Mouse (Mus musculus) embryo, embryonic 9.5 days (tissue): ENCODE measurements at regions not wholly inside any gene's neighbourhood (a gene's known extent, or its start where the extent isn't known, plus 50 kb on each side); places are given as distances from the start of the nearest gene placed in this dataset.

Experiments
- DNase-seq: peaks from one replicate; pipeline ENCODE4 v3.0.0-alpha.2; 2017; ENCODE audit errors: extremely low spot score

DNA sequence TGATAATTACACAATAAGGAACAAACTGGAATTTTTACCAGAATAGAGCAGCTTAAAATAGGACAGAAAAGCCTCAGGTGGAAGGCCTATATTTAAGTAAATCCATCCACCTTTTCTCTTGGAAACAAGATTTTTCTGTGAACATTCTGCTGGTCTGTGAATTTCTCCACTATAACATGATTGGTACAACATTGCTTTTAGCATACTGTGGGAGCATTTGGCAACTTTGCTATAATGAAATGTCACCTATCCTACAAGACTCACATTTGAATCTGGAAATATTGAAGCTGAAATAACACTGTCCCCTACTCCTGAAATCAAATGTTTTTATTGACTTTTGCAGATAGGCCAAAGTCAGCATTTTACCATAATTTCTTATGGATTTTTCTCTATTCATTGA is 607.0 kb upstream of the Steap1 start:
- DNase-seq, result no peak

DNA sequence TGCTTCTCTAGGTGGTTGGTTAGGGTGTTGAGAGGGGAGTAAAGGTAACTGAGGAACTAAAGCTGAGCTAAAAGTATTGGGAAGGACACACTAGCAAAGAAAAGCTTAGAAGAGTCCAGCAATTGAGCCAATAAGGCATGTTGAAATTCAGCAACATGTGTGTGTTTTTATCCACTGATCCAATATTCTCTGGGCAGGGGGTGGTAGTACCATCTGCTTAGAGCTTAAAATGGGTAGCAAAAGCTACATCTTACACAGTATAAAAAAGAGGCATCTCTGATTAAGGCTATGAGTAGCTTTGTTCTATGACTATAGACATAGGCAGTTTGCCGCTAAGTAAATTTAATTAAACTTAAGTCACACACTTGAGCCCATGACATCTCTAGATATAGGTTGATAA is 598.2 kb upstream of the Steap1 start:
- DNase-seq, result no peak

DNA sequence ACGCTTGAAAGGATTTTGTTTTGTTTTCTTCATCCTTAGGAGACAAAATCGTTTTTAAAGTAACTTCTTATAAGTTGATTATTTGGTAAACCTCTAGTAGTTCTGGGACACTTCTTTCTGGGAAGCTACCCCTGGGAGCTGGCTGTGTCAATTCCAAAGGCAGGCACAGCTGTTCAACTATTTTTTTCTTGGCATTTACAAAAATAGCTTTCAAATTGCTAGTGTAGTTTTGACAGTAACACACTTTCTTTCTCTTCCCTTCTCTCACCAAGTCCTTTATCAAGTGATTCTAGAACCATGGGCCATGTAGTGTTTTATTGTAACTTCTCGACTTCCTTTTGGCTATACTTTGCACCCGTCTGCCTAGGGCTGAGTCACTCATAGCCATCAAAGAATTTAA is 595.6 kb upstream of the Steap1 start:
- no peak for DNase-seq

DNA sequence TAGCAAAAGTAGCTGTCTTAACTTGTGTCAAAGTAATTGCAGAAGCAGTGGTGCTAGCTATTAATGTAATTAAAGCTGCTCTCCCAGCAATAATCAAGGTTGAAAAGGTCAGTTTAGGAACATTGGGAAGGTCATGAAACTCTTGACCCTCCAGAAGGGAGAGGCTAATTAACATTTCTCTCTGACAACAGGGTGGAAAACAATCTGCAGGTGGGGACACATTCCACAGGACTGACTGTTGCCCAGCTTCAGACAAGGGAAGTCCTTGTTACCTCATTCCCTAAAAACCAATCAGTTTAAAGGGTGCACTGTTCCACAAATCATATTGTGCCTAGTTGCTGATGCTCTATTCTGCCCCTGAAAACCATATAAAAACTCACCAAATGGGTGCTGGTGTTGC is 580.5 kb upstream of the Steap1 start:
- DNase-seq, result peak; percentile 7

DNA sequence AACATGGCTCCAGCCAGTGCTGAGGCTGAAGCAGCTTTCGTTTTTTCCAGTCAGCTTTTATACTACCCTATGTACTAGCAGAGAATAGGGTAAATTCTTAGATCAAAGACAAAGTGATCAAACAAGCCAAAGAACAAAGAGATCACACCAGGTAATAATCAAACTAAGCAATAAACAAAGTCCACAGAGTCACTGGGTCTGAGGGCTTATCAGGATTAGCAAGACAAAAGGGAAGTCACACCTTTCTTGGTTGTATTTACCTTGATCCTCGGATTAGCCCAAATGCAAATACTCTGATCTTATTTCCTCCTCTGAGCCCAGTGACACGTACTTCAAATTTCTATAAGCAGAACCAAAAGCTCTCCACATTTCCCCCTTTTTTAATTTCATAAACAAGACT is 579.4 kb upstream of the Steap1 start:
- DNase-seq, result no peak

DNA sequence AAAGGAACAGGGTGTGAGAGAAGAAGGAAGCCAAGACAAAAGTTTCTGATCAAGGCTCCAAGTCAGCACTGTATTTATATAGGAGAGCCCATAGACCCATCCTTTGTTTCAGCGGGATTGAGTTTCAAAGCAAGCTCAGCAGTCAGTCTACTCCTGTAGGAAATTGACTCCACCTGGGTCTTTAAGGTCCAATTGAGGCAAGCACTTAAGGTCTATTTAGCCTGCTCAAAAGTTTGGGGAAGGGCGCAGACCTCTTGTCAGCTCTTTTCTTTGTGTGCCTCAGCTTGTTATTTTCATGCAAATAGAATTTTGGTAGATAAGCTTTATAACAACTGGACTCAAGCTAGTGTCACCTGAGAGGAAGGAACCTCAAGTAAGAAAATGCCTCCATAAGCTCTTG is 549.4 kb upstream of the Steap1 start:
- no peak for DNase-seq

DNA sequence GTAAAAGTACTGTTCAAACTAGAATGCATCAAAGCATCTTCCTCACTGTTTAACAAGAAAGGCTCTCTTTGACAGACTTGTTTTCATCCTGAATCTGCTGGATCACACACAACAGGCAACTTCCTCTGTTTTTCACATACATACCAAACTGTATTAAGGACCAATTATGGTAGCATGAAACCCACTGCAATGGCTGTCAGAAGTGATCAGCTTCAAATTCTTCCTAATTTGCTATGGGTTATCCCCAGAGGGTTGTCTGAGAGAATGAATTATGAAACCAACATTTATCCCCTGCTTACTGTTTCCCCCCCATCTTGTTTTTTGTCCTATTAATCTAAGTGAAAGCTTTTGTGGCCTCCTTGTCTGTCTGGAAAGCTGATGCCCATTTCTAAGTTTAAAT is 545.2 kb upstream of the Steap1 start:
- DNase-seq, result no peak

DNA sequence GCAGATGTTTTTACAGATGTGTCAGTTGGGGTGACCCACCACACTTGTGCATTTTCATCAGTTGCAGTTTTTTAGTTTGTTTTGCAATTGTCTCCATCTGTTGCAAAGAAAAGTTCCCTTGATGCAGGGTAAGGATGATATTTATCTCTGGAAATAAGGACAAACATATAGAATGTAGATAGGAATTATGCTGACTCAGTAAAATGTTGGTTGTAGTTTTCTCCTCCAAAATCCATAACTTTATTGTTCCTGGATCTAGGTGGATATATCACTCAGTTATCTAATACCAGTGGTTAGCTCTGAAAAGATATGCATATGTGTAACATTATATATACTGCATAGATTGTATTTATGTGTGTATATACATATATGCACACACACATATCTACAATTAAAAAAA is 502.1 kb upstream of the Steap1 start:
- DNase-seq, result no peak
